ENCODE assay signal across 8 mouse cellular contexts in the genomic region with DNA sequence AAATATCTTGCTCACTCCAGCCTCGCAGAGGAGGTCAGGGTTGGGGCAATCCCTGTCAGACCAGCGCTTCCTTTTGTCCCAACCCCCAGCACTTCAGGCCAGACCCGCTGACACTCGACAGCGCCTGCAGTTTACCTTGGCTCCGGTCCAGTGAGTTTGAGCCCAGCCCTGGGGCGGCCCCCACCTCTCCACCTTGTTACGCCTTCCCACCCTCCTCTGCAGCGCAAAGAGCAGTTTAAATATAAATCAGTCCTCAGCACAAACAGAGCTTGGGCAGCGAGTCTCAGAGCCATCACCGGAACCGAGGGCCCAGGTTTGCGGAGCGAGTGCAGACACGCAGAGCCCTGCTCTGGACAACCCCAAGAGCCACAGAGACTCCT. TPM values are rescaled to one million over a fixed set of nuclear protein-coding genes. Genes with fewer than 3 reads are reported as not detected.
DNase-seq lines count a peak whose midpoint lies in the region; ATAC-seq lines count a peak whose summit lies in the region.

No protein-coding gene starts in this region.

- peak overlapping the region; percentile 67 for H3K9ac ChIP-seq in embryonic facial prominence, embryonic 14.5 days (ENCODE audit: low read depth, low read length)
- H3K9ac ChIP-seq in heart, embryonic 16.5 days (ENCODE audit: low read length): peak overlapping the region; percentile 82

- H3K27ac ChIP-seq in embryonic facial prominence, embryonic 14.5 days (replicated peaks; ENCODE audit: low read depth, low read length): peak overlapping the region; percentile 61
- peak overlapping the region; percentile 88 for H3K27ac ChIP-seq in heart, embryonic 16.5 days (ENCODE audit: low read length)

- H3K9me3 ChIP-seq in embryonic facial prominence, embryonic 14.5 days (ENCODE audit: control insufficient read depth, low read length): no peaks in the 10 kb centered on the region
- no peaks in the 10 kb centered on the region for H3K9me3 ChIP-seq in heart, embryonic 16.5 days (replicated peaks; ENCODE audit: control insufficient read depth, low read length)

- peaks cover 22% of the 10 kb centered on the region for H3K4me1 ChIP-seq in embryonic facial prominence, embryonic 14.5 days (ENCODE audit: control insufficient read depth, insufficient read depth, low read length)
- peaks cover 8% of the 10 kb centered on the region; the same call in 1 of the 2 replicates for H3K4me1 ChIP-seq in heart, embryonic 16.5 days (ENCODE audit: control insufficient read depth, insufficient read depth, low read length)

- no peaks in the 10 kb centered on the region for H3K36me3 ChIP-seq in embryonic facial prominence, embryonic 14.5 days (ENCODE audit: control insufficient read depth, insufficient read depth, low read length)
- no peaks in the 10 kb centered on the region for H3K36me3 ChIP-seq in heart, embryonic 16.5 days (ENCODE audit: control insufficient read depth, insufficient read depth)

- peak overlapping the region; percentile 52 for H3K4me3 ChIP-seq in embryonic facial prominence, embryonic 14.5 days (ENCODE audit: low read depth, low read length)
- peak overlapping the region; percentile 65 for H3K4me3 ChIP-seq in heart, embryonic 16.5 days (ENCODE audit: low read length)

- WGBS in embryonic facial prominence, embryonic 14.5 days: 3% methylated on average over 14 of the region's 15 CpGs
- WGBS in heart, embryonic 16.5 days: under 1% methylated on average over 15 of the region's 15 CpGs

- H3K4me2 ChIP-seq in embryonic facial prominence, embryonic 14.5 days (ENCODE audit: low read depth, low read length): peak overlapping the region; percentile 93
- peak overlapping the region; percentile 99 for H3K4me2 ChIP-seq in heart, embryonic 16.5 days (ENCODE audit: low read depth, low read length)

- DNase-seq in ovary, adult 18-20 months (ENCODE audit: low spot score): peak; percentile 53
- no peak for DNase-seq in ovary, postnatal 10 days (ENCODE audit: low spot score)
- peak; percentile 82 for DNase-seq in embryonic facial prominence, embryonic 14.5 days (ENCODE audit: low spot score)
- peak; percentile 89 for DNase-seq in kidney, postnatal 10 days
- peak; percentile 89 for DNase-seq in lung, postnatal 14 days
- peak; percentile 71 to 85 for DNase-seq in urinary bladder, adult 18-20 months (ENCODE audit: low spot score in 2 of 2)
- no peak for DNase-seq in layer of hippocampus, postnatal 10 days (ENCODE audit: low spot score in 2 of 2)

- ATAC-seq in embryonic facial prominence, embryonic 14.5 days (ENCODE audit: low read depth): peak; percentile 80
- peak; percentile 93 for ATAC-seq in heart, embryonic 16.5 days (replicated peaks; ENCODE audit: extremely low read depth, insufficient read depth, low FRiP score)

- H3K27me3 ChIP-seq in embryonic facial prominence, embryonic 14.5 days (replicated peaks; ENCODE audit: control insufficient read depth, insufficient read depth, low read length): no peaks in the 10 kb centered on the region; the same call in 1 of the 2 replicates
- peaks cover 3% of the 10 kb centered on the region for H3K27me3 ChIP-seq in heart, embryonic 16.5 days (ENCODE audit: control insufficient read depth, insufficient read depth, low read length)

RNA-seq across cellular contexts. Expression of a gene that starts 19.2 kb away (rescaled TPM):
- 8.8 and 10.0 TPM in 2 replicates for polyA plus RNA-seq in embryonic facial prominence, embryonic 14.5 days (2014; fragmentation: Nextera tagmentation; extraction: Ambion mirVana)
- polyA plus RNA-seq in heart, embryonic 16.5 days (2015; fragmentation: Nextera tagmentation; extraction: Ambion mirVana): 7.9 and 8.2 TPM in 2 replicates
- total RNA-seq in layer of hippocampus, postnatal 10 days (2021): 1 to 10 TPM; 4.2 to 7.0 TPM

Comparison
In these comparisons a context has a peak if more than half of its experiments do, and no peak if none do; other contexts are left out.
1. DNase-seq: peak in ovary, adult 18-20 months (single experiment), embryonic facial prominence, embryonic 14.5 days (single experiment), kidney, postnatal 10 days (single experiment), lung, postnatal 14 days (single experiment) and urinary bladder, adult 18-20 months (2 of 2); none in ovary, postnatal 10 days (single experiment) and layer of hippocampus, postnatal 10 days (0 of 2).